Mouse (Mus musculus) megakaryocyte-erythroid progenitor cell, adult 5 weeks (primary cell): ENCODE data around the gene Zmat1. TPM values are rescaled to one million over a fixed set of nuclear protein-coding genes. Genes with fewer than 3 reads are reported as not detected.

ENCODE experiments used
- polyA plus RNA-seq: library from polyadenylated mRNA; stranded (reverse); fragments of >175 nt; gene quantifications from 2 replicates; pipeline ENCODE4 v1.2.3, GENCODE M21; 2012

Zmat1 gene
- 0.95 and 1.2 TPM in 2 replicates for polyA plus RNA-seq

DNA sequence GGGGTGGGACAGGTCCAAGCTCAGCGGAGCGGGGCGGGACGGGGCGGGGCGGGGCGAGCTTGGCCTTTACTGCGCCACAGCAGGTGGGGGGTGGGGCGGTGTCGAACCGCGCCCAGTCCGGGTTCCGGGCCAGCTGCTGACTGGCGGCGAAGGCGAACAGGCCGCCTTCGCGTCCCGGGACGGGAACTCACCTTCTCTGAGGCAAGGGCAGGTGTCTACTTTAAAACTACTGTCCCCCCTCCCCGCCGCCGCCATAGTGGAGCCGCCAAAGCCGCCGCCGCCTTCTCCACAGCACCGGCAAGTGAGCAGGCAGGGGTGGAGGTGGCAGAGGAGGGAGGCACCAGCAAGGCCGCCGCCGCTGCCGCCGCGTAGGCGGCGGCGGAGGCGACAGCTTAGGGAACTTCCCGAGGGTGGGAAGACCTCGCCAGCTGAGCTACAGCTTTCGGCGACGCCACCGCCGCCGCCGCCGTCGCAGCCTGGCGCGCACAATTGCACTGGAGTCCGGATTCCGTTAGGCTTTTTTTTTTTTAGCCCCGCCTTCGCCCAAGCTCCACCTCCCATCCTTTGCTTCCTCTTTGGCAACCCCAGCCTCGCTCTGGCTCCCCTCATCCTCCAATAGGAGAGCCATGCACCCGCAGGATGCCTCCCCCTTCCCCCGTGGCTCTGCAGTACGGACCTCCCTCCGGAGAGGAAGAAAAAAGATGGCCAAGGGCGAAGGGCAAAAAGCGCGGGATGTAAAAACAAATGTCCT, at the start of gene Zmat1:
TSS of gene Zmat1 (minus strand) at position 490 of the 751 bp plus-strand sequence.

GRCm38 (mm10) chrX:134964546-134964945, 44.5 kb downstream of the Zmat1 start, which contains the start of gene Nxf2:
Gene Nxf2 (minus strand): TSS chrX:134964754.

Other genes with a start within 250 kb of the Zmat1 start
- 12.0 and 17.5 TPM in 2 replicates for gene Armcx2, start 200.0 kb downstream of the Zmat1 start, polyA plus RNA-seq
- 0.04 TPM in 1 of 2 replicates, not detected in the other for gene Nxf2, start 44.5 kb downstream of the Zmat1 start, polyA plus RNA-seq
- gene Gm15023, start 168.4 kb upstream of the Zmat1 start, polyA plus RNA-seq: not detected in 2 replicates
- not detected in 2 replicates for gene Tceal6, start 201.5 kb upstream of the Zmat1 start, polyA plus RNA-seq